Mouse (Mus musculus) ES-E14 (cell line): Measurements from ENCODE around the gene Il11ra1. TPM values are rescaled to one million over a fixed set of nuclear protein-coding genes. Genes with fewer than 3 reads are reported as not detected.
A peak's percentile ranks its signal among the peaks of the same experiment; 100 is the strongest.
"Not testable (repeated sequence)": the region's sequence is repeated elsewhere in the genome, so short reads cannot be mapped to it uniquely, and the experiment has no call there.

Experiments
- DNase-seq: peaks from one replicate; pipeline ENCODE4 v3.0.0-alpha.2; 2013; ENCODE audit warnings: low read depth, low spot score
- H3K27ac ChIP-seq: 2 replicates; pipeline ENCODE4 v1.5.1; 2012; ENCODE audit warnings: low read depth, mild to moderate bottlenecking, low read length, moderate library complexity, mixed read lengths; ENCODE audit not compliant: poor library complexity, insufficient read depth, severe bottlenecking
- H3K36me3 ChIP-seq: 2 replicates; pipeline ENCODE4 v1.6.1; 2012; ENCODE audit warnings: mild to moderate bottlenecking, low read length, moderate library complexity, mixed read lengths; ENCODE audit not compliant: control insufficient read depth, poor library complexity, insufficient read depth, severe bottlenecking
- H3K4me1 ChIP-seq, 2 experiments: fragments of 150-350 bp in 1 of 2; sonication (generic) in 1 of 2; 2 replicates each; pipeline ENCODE4 v1.6.1; 2012; ENCODE audit warnings: low read length in 2 of 2, mild to moderate bottlenecking in 1 of 2, mixed read lengths in 1 of 2; ENCODE audit not compliant: control insufficient read depth in 2 of 2, insufficient read depth in 2 of 2, poor library complexity in 1 of 2
- H3K4me3 ChIP-seq, 2 experiments: fragments of 150-350 bp in 1 of 2; sonication (generic) in 1 of 2; 2 replicates each; pipeline ENCODE4 v1.5.1; 2012; ENCODE audit warnings: low read length in 2 of 2, low read depth in 1 of 2, mild to moderate bottlenecking in 1 of 2, mixed read lengths in 1 of 2; ENCODE audit not compliant: insufficient read depth in 1 of 2, poor library complexity in 1 of 2, severe bottlenecking in 1 of 2
- H3K9ac ChIP-seq: 2 replicates; pipeline ENCODE4 v1.6.1; 2012; ENCODE audit warnings: low read depth, mild to moderate bottlenecking, low read length, mixed read lengths; ENCODE audit not compliant: poor library complexity, insufficient read depth, severe bottlenecking
- H3K9me3 ChIP-seq: fragments of 150-350 bp; sonication (generic); 2 replicates; pipeline ENCODE4 v1.6.1; 2012; ENCODE audit warnings: low read depth, mild to moderate bottlenecking, low read length; ENCODE audit not compliant: control insufficient read depth, insufficient read depth
- ZC3H11A ChIP-seq: IDR thresholded peaks from 2 replicates; pipeline ENCODE4 v1.6.1; 2012; ENCODE audit warnings: low read depth, mild to moderate bottlenecking, inconsistent platforms, low read length, borderline replicate concordance
- in situ Hi-C, 2 experiments: fragments of 600-800 bp; cut with MboI; formaldehyde crosslinking; loops; one replicate each; pipeline ENCODE4 v1.15.1; 2025; ENCODE audit warnings: low sequenced_read_pairs in 2 of 2, inconsistent platforms in 1 of 2; ENCODE audit not compliant: unreplicated experiment in 2 of 2
- total RNA-seq: library from RNA; depleted of rRNA; stranded (reverse); fragments of 300-350 nt; gene quantifications from 2 replicates; pipeline ENCODE4 v1.2.3, GENCODE M21; 2012

Gene Il11ra1
- total RNA-seq, 1 experiment: 13.5 TPM

DNA sequence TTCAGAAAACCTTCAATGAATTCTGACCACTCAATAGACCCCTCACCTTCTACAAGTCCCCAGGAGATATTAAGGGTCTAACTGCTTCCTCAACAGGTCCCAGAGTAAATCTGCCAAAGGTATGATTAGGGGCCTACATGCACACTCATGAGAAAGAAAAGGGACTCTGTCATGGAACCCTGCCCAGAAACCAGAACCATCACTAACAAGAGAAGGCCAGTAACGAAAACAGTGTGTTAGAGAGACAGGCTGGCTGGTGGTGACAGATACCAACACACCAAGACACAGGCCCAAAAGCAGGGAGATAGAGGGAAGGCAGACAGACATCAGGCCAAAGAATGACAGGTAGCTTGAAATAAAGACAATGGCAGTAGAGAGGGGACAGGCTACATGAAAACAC lies 11.2 kb upstream of the Il11ra1 start:
- H3K27ac ChIP-seq, H3K36me3 ChIP-seq, H3K9me3 ChIP-seq, H3K4me3 ChIP-seq, DNase-seq, H3K4me1 ChIP-seq, in situ Hi-C loops, H3K9ac ChIP-seq: not testable (repeated sequence)

DNA sequence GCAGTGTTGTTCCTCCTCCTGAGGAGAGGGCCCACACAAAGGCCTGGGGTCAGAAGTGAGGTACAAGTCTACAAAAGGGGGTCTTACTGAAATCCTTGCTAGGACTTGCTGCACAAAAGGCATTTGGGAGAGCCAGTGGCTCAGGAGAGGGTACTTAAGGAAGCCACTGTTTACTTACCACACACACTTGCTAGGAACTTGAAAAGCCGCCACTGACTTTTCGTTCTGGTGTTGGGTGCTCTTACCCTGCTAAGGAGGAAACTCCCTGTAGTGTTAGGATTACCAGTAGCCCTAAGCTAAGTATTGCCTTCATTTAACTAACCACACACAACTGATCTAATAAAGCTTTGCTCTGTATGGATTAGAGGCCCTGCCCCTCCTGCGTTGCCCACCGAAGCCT lies 9.8 kb upstream of the Il11ra1 start:
- H3K9ac ChIP-seq, H3K4me3 ChIP-seq, DNase-seq, H3K4me1 ChIP-seq, H3K9me3 ChIP-seq, H3K27ac ChIP-seq, in situ Hi-C loops, H3K36me3 ChIP-seq: not testable (repeated sequence)

DNA sequence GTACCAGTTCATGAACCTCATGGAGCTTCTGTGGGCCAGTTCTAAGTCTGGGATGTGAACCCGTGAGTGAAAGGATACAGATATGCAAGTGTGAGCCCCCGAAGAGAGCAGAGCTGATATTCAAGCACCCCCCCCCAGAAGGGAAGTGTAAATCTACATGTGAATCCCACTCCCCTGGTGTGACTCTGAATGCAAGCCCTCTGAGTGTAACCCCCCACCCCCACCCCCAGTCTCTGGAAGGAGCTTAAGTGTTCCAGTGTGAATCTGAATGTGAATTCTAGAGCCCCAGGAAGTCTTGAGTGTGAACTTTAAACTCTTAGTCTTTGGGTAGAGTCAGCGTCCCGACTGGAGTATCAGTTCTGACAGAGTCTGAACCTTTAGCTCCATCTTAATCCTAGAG lies 6.3 kb upstream of the Il11ra1 start:
- H3K4me3 ChIP-seq: peak overlapping the region in 1 of 2 experiments; percentile 21; a peak in 1 of 4 replicates
- H3K27ac ChIP-seq, H3K9ac ChIP-seq, H3K9me3 ChIP-seq, in situ Hi-C loops, H3K36me3 ChIP-seq, H3K4me1 ChIP-seq, DNase-seq: not testable (repeated sequence)

- H3K9ac ChIP-seq, H3K9me3 ChIP-seq, in situ Hi-C loops, H3K36me3 ChIP-seq, H3K27ac ChIP-seq, DNase-seq, H3K4me1 ChIP-seq: not testable (repeated sequence)
- peak overlapping the region in 1 of 2 experiments; percentile 37; a peak in 1 of 4 replicates for H3K4me3 ChIP-seq
Measured at GRCm38 (mm10) chr4:41695800-41696199, 4.0 kb upstream of the Il11ra1 start.

GRCm38 (mm10) chr4:41696452-41696851 lies 3.3 kb upstream of the Il11ra1 start:
- H3K4me3 ChIP-seq, in situ Hi-C loops, DNase-seq, H3K9me3 ChIP-seq, H3K36me3 ChIP-seq, H3K9ac ChIP-seq, H3K27ac ChIP-seq, H3K4me1 ChIP-seq: not testable (repeated sequence)

DNA sequence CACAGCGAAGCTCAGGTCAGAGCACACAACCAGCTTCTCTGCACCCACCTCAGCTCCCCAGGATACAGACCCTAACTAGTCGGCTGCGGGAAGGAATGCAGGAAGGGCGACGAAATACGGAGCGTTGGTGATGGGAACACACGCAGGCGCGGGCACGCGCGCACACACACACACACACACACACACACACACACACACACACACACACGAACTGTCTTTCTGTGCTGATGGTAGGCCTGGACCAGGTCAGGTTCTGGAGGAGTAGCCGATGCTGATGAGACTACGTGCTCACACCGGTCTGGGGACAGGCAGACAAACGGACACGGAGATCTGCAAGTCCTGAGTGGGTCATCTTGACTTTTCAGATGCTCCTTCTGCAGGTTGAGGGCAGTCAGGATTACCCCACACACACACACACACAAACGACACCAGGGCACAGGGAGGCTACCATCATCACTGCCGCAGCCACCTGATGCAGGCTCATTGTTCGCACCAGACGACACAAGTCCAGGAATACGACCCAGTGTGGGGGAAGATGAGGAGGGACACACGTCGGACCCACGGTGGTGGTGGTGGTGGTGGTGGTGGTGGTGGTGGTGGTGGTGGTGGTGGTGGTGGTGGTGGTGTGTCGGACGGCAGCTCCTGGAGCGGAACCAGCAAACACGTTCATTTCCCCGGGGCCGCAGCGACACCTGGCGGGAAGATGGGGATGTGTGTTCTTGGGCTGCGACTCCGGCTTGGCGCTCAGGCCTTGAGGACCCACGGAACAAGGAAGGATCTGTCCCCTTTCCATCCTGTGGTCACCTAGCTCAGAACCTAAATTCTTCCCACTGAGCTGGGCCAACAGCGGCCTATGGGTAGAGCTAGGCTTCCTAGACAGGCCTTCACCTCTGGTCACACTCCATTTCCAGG lies 2.6 kb upstream of the Il11ra1 start, which contains the start of gene Cntfr:
Gene Cntfr (minus strand): TSS at position 160 of the 912 bp plus-strand sequence.
- H3K9me3 ChIP-seq, H3K27ac ChIP-seq, H3K9ac ChIP-seq, H3K4me1 ChIP-seq, H3K36me3 ChIP-seq, in situ Hi-C loops: not testable (repeated sequence)
- peak within 1 kb of the TSS in 1 of 2 experiments; percentile 37; a peak in 1 of 4 replicates for H3K4me3 ChIP-seq
- peak; percentile 41; the same call in 1 of the 2 replicates for TF ChIP-seq ZC3H11A
- DNase-seq: peak; percentile 62

DNA sequence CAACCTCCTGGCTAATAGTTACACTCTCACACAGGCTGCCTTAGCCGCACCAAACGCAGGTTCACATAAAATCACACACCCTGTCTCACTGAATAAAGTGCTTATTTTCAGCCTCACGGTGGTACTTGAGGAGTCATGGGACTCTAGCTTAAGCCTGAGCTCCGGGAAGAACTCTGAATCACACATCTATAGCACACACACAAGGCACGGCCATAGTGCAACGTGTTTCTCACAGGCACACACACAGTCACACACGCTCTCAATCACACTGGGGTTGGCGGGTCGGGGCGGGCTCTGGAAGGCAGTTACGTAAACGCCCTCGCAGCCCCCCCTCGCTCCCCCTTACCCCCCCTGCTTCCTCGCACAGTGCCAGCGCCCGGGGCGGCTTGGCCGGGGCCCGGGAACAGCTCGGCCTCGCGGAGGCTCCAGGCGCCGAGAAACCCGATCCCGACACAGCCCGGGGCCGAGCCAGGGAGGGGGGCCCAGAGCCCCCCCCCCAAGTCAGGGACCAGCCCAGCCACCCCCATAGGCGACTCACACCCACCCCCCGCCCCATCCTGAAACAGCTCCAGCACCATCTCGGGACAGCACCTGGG lies 1.3 kb upstream of the Il11ra1 start:
- H3K9me3 ChIP-seq, in situ Hi-C loops, H3K4me1 ChIP-seq, H3K9ac ChIP-seq, DNase-seq, H3K36me3 ChIP-seq, H3K4me3 ChIP-seq, H3K27ac ChIP-seq: not testable (repeated sequence)

- in situ Hi-C loops: loop anchor here (10.0 to 25.0 kb wide), 2 partner anchors 138 to 145 kb away; partner anchors contain the start of genes Dnaic1 (in 1 of the 2) and Fam219a (in 1 of the 2)
- not testable (repeated sequence) for H3K9me3 ChIP-seq, H3K9ac ChIP-seq, H3K36me3 ChIP-seq, H3K27ac ChIP-seq, H3K4me3 ChIP-seq, DNase-seq
- H3K4me1 ChIP-seq: peaks cover 0 to 16% of the 10 kb centered on the region in 2 experiments; a peak in 2 of 4 replicates
Measured at GRCm38 (mm10) chr4:41700224-41700623, 435 bp downstream of the Il11ra1 start.
